Mouse (Mus musculus): ENCODE measurements around the gene Olfr1418. TPM values are rescaled to one million over a fixed set of nuclear protein-coding genes. Genes with fewer than 3 reads are reported as not detected.
A peak's percentile ranks its signal among the peaks of the same experiment; 100 is the strongest.

Gene Olfr1418
- polyA plus RNA-seq, 1 experiment: not detected

GRCm38 (mm10) chr19:11823346-11824065 lies 37.4 kb downstream of the Olfr1418 start:
- Histone ChIP-seq H3K27me3 (ENCODE audit: control insufficient read depth) (peaks cover 23% of the 10 kb centered on the region), H3K4me3 (replicated peaks) (no peak overlapping the region), H3K4me1 (ENCODE audit: control insufficient read depth) (no peaks in the 10 kb centered on the region), H3K36me3 (ENCODE audit: control insufficient read depth) (no peaks in the 10 kb centered on the region), H3K9me3 (ENCODE audit: control insufficient read depth, low read length) (no peaks in the 10 kb centered on the region)
- TF ChIP-seq TAL1 (IDR thresholded peaks at IDR 0.05; ENCODE audit: low read length): no peak
- no peak for TF ChIP-seq GATA1 (IDR thresholded peaks at IDR 0.05; ENCODE audit: low read length)

- Histone ChIP-seq H3K4me3 (replicated peaks) (no peak overlapping the region), H3K9me3 (ENCODE audit: control insufficient read depth, low read length) (no peaks in the 10 kb centered on the region), H3K27me3 (ENCODE audit: control insufficient read depth) (peaks cover 54% of the 10 kb centered on the region), H3K36me3 (ENCODE audit: control insufficient read depth) (no peaks in the 10 kb centered on the region), H3K4me1 (ENCODE audit: control insufficient read depth) (no peaks in the 10 kb centered on the region; the same call in 1 of the 2 replicates)
- TF ChIP-seq GATA1 (IDR thresholded peaks at IDR 0.05; ENCODE audit: low read length) (no peak), TAL1 (IDR thresholded peaks at IDR 0.05; ENCODE audit: low read length) (no peak)
These were observed 40.7 kb downstream of the Olfr1418 start for GRCm38 (mm10) chr19:11820211-11820610.

GRCm38 (mm10) chr19:11819800-11820199 lies 41.1 kb downstream of the Olfr1418 start:
- no peak overlapping the region for H3K4me3 ChIP-seq (replicated peaks)
- no peaks in the 10 kb centered on the region for H3K9me3 ChIP-seq (ENCODE audit: control insufficient read depth, low read length)
- H3K27me3 ChIP-seq (ENCODE audit: control insufficient read depth): peaks cover 58% of the 10 kb centered on the region
- no peaks in the 10 kb centered on the region; the same call in 1 of the 2 replicates for H3K4me1 ChIP-seq (ENCODE audit: control insufficient read depth)
- TF ChIP-seq TAL1 (IDR thresholded peaks at IDR 0.05; ENCODE audit: low read length): no peak
- TF ChIP-seq GATA1 (IDR thresholded peaks at IDR 0.05; ENCODE audit: low read length): no peak
- H3K36me3 ChIP-seq (ENCODE audit: control insufficient read depth): no peaks in the 10 kb centered on the region

GRCm38 (mm10) chr19:11819143-11819700 lies 41.6 kb downstream of the Olfr1418 start, which contains the start of gene Stx3:
TSS of gene Stx3 (minus strand) at chr19:11819403.
- H3K27me3 ChIP-seq (ENCODE audit: control insufficient read depth): peaks cover 60% of the 10 kb centered on the region
- H3K9me3 ChIP-seq (ENCODE audit: control insufficient read depth, low read length): no peaks in the 10 kb centered on the region
- peak within 1 kb of the TSS; percentile 33 for H3K4me3 ChIP-seq (replicated peaks)
- no peaks in the 10 kb centered on the region for H3K36me3 ChIP-seq (ENCODE audit: control insufficient read depth)
- no peak for TF ChIP-seq TAL1 (IDR thresholded peaks at IDR 0.05; ENCODE audit: low read length)
- TF ChIP-seq GATA1 (IDR thresholded peaks at IDR 0.05; ENCODE audit: low read length): no peak
- no peaks in the 10 kb centered on the region; the same call in 1 of the 2 replicates for H3K4me1 ChIP-seq (ENCODE audit: control insufficient read depth)

- Histone ChIP-seq H3K9me3 (ENCODE audit: control insufficient read depth, low read length) (no peaks in the 10 kb centered on the region), H3K36me3 (ENCODE audit: control insufficient read depth) (no peaks in the 10 kb centered on the region), H3K4me1 (ENCODE audit: control insufficient read depth) (no peaks in the 10 kb centered on the region; the same call in 1 of the 2 replicates), H3K27me3 (ENCODE audit: control insufficient read depth) (peaks cover 60% of the 10 kb centered on the region), H3K4me3 (replicated peaks) (peak overlapping the region; percentile 33)
- TF ChIP-seq GATA1 (IDR thresholded peaks at IDR 0.05; ENCODE audit: low read length) (no peak), TAL1 (IDR thresholded peaks at IDR 0.05; ENCODE audit: low read length) (no peak)
These were observed 42.4 kb downstream of the Olfr1418 start for GRCm38 (mm10) chr19:11818199-11819142.

- no peak overlapping the region for H3K4me3 ChIP-seq (replicated peaks)
- H3K36me3 ChIP-seq (ENCODE audit: control insufficient read depth): no peaks in the 10 kb centered on the region
- no peaks in the 10 kb centered on the region for H3K9me3 ChIP-seq (ENCODE audit: control insufficient read depth, low read length)
- H3K27me3 ChIP-seq (ENCODE audit: control insufficient read depth): peaks cover 60% of the 10 kb centered on the region
- no peaks in the 10 kb centered on the region; the same call in 1 of the 2 replicates for H3K4me1 ChIP-seq (ENCODE audit: control insufficient read depth)
- TF ChIP-seq TAL1 (IDR thresholded peaks at IDR 0.05; ENCODE audit: low read length): no peak
- no peak for TF ChIP-seq GATA1 (IDR thresholded peaks at IDR 0.05; ENCODE audit: low read length)
These were observed 43.3 kb downstream of the Olfr1418 start for GRCm38 (mm10) chr19:11817586-11817985.

GRCm38 (mm10) chr19:11816706-11817105 lies 44.2 kb downstream of the Olfr1418 start:
- TF ChIP-seq TAL1 (IDR thresholded peaks at IDR 0.05; ENCODE audit: low read length) (no peak), GATA1 (IDR thresholded peaks at IDR 0.05; ENCODE audit: low read length) (no peak)
- H3K36me3 ChIP-seq (ENCODE audit: control insufficient read depth): no peaks in the 10 kb centered on the region
- H3K4me1 ChIP-seq (ENCODE audit: control insufficient read depth): no peaks in the 10 kb centered on the region; the same call in 1 of the 2 replicates
- no peaks in the 10 kb centered on the region for H3K9me3 ChIP-seq (ENCODE audit: control insufficient read depth, low read length)
- H3K4me3 ChIP-seq (replicated peaks): no peak overlapping the region
- H3K27me3 ChIP-seq (ENCODE audit: control insufficient read depth): peaks cover 60% of the 10 kb centered on the region

GRCm38 (mm10) chr19:11814742-11815333 lies 46.0 kb downstream of the Olfr1418 start:
- Histone ChIP-seq H3K4me3 (replicated peaks) (no peak overlapping the region), H3K4me1 (ENCODE audit: control insufficient read depth) (no peaks in the 10 kb centered on the region; the same call in 1 of the 2 replicates), H3K27me3 (ENCODE audit: control insufficient read depth) (peaks cover 50% of the 10 kb centered on the region), H3K36me3 (ENCODE audit: control insufficient read depth) (no peaks in the 10 kb centered on the region), H3K9me3 (ENCODE audit: control insufficient read depth, low read length) (no peaks in the 10 kb centered on the region)
- TF ChIP-seq TAL1 (IDR thresholded peaks at IDR 0.05; ENCODE audit: low read length) (no peak), GATA1 (IDR thresholded peaks at IDR 0.05; ENCODE audit: low read length) (no peak)
